Mouse (Mus musculus): Measurements from ENCODE around the gene Scpep1. TPM values are rescaled to one million over a fixed set of nuclear protein-coding genes. Genes with fewer than 3 reads are reported as not detected.

Gene Scpep1
- 31.9 and 37.9 TPM in 2 replicates for polyA plus RNA-seq (2015; fragmentation: Nextera tagmentation; extraction: Ambion mirVana)

DNA sequence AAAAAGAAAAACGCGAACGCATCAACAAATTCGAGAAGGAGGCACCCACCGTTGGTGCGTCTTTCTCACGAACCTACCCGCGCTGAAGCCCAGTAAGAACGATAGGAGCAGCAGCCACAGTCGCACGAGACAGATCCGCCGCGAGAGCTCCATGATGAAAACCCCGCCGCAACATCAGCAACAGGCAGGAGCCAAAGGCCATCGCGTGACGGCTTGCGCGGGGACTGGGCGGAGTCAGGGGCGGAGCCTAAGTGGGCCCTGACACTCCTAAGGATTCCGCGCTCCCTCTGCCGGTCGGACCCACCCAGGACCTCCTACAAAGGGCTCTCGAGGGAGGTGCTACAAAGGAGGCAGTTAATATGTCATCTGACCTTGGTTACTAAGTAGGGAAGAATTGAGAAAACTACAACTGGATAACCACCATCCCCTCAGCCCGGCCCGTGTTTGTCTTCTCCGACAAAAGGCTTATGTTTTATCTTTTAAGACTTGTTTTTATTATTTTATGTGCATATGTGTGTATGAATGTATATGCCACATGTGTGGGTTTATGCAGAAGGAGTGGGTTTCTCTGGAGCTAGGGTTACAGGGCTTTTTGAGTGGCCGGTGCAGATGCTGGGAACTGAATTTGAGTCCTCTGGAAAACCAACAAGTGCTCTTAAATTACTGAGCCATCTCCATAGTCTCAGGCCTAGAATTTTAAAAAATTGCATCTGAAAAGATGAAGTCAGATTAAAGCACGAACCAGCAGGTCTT is at the start of gene Scpep1:
Gene Scpep1, minus strand, starts transcription at position 249 of the 753 bp plus-strand sequence.
- ATAC-seq: peak; percentile 96
- Histone ChIP-seq H3K4me2 (ENCODE audit: low read length) (peak within 1 kb of the TSS; percentile 63), H3K9me3 (replicated peaks; ENCODE audit: control insufficient read depth, low read length, poor library complexity, severe bottlenecking) (no peaks in the 10 kb centered on the region), H3K36me3 (ENCODE audit: control insufficient read depth, insufficient read depth, low read length) (no peaks in the 10 kb centered on the region; the same call in 1 of the 2 replicates), H3K27me3 (ENCODE audit: control insufficient read depth, insufficient read depth, low read depth, low read length) (no peaks in the 10 kb centered on the region), H3K27ac (ENCODE audit: low read length) (peak within 1 kb of the TSS; percentile 23), H3K4me1 (ENCODE audit: control insufficient read depth, insufficient read depth, low read length) (peaks cover 9% of the 10 kb centered on the region), H3K4me3 (ENCODE audit: low read depth, low read length) (peak within 1 kb of the TSS; percentile 47), H3K9ac (ENCODE audit: low read depth, low read length) (peak within 1 kb of the TSS; percentile 35)
- 5% methylated on average over 34 of the region's 34 CpGs for WGBS

DNA sequence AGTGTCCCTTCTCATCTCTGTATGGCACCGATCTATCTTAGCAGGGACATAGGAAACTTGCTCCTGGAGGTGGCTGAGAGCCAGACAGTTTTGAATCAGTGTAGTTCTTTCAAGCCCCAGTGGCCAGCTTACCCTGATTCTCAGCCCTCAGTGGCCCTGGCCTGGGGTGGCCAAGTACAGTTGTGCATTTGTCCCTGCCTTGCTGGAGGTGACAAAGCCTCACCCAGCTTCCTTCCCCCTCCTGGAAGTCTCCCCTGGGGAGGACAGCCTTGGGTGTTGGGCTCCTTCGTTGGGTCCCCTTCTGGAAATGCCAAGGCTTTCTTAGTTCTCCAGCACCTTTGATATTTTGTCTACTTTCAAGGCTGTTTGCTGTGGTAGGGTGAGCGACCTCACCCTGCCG is 48.5 kb upstream of the Scpep1 start:
- no peak for ATAC-seq
- no peak overlapping the region for H3K9ac ChIP-seq (ENCODE audit: low read depth, low read length)
- no peak overlapping the region for H3K4me3 ChIP-seq (ENCODE audit: low read depth, low read length)
- H3K4me1 ChIP-seq (ENCODE audit: control insufficient read depth, insufficient read depth, low read length): no peaks in the 10 kb centered on the region
- no peaks in the 10 kb centered on the region for H3K36me3 ChIP-seq (ENCODE audit: control insufficient read depth, insufficient read depth, low read length)
- no peak overlapping the region for H3K27ac ChIP-seq (ENCODE audit: low read length)
- H3K27me3 ChIP-seq (ENCODE audit: control insufficient read depth, insufficient read depth, low read depth, low read length): peaks cover 17% of the 10 kb centered on the region
- WGBS: 84% methylated on average over 4 of the region's 4 CpGs
- no peaks in the 10 kb centered on the region for H3K9me3 ChIP-seq (replicated peaks; ENCODE audit: control insufficient read depth, low read length, poor library complexity, severe bottlenecking)
- no peak overlapping the region for H3K4me2 ChIP-seq (ENCODE audit: low read length)

- no peak for ATAC-seq
- Histone ChIP-seq H3K9me3 (replicated peaks; ENCODE audit: control insufficient read depth, low read length, poor library complexity, severe bottlenecking) (no peaks in the 10 kb centered on the region), H3K36me3 (ENCODE audit: control insufficient read depth, insufficient read depth, low read length) (no peaks in the 10 kb centered on the region), H3K4me1 (ENCODE audit: control insufficient read depth, insufficient read depth, low read length) (no peaks in the 10 kb centered on the region), H3K4me2 (ENCODE audit: low read length) (no peak overlapping the region), H3K4me3 (ENCODE audit: low read depth, low read length) (no peak overlapping the region), H3K9ac (ENCODE audit: low read depth, low read length) (no peak overlapping the region), H3K27ac (ENCODE audit: low read length) (no peak overlapping the region), H3K27me3 (ENCODE audit: control insufficient read depth, insufficient read depth, low read depth, low read length) (peaks cover 22% of the 10 kb centered on the region)
- 75% methylated on average over 6 of the region's 6 CpGs for WGBS
Observed at GRCm38 (mm10) chr11:89003078-89003477, 47.8 kb upstream of the Scpep1 start.

GRCm38 (mm10) chr11:89002621-89003020 is 47.4 kb upstream of the Scpep1 start:
- no peak overlapping the region for H3K4me3 ChIP-seq (ENCODE audit: low read depth, low read length)
- peaks cover 25% of the 10 kb centered on the region for H3K27me3 ChIP-seq (ENCODE audit: control insufficient read depth, insufficient read depth, low read depth, low read length)
- H3K9ac ChIP-seq (ENCODE audit: low read depth, low read length): no peak overlapping the region
- H3K4me1 ChIP-seq (ENCODE audit: control insufficient read depth, insufficient read depth, low read length): no peaks in the 10 kb centered on the region
- H3K36me3 ChIP-seq (ENCODE audit: control insufficient read depth, insufficient read depth, low read length): no peaks in the 10 kb centered on the region
- H3K27ac ChIP-seq (ENCODE audit: low read length): no peak overlapping the region
- no peak overlapping the region for H3K4me2 ChIP-seq (ENCODE audit: low read length)
- WGBS: 87% methylated on average over 5 of the region's 5 CpGs
- H3K9me3 ChIP-seq (replicated peaks; ENCODE audit: control insufficient read depth, low read length, poor library complexity, severe bottlenecking): no peaks in the 10 kb centered on the region
- no peak for ATAC-seq

DNA sequence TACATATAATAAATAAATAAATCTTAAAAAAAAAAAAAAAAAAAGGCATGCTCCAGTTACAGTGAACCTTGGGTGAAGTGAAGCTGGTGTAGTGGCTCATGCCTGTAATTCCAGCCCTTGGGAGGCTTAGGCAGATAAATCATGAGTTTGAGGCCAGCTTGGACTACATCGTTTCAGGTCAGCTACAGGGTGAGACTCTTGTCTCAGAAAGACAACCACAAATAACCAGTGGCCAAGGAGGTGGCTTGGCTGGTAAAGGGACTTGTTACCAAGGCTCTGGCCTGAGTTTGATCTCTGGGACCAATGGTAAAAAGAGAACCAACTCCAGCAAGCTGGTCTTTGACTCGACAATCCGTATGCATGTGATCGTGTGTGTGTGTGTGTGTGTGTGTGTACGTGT is 46.8 kb upstream of the Scpep1 start:
- Histone ChIP-seq H3K27me3 (ENCODE audit: control insufficient read depth, insufficient read depth, low read depth, low read length) (peaks cover 25% of the 10 kb centered on the region), H3K9me3 (replicated peaks; ENCODE audit: control insufficient read depth, low read length, poor library complexity, severe bottlenecking) (no peaks in the 10 kb centered on the region), H3K4me2 (ENCODE audit: low read length) (no peak overlapping the region), H3K27ac (ENCODE audit: low read length) (no peak overlapping the region), H3K9ac (ENCODE audit: low read depth, low read length) (no peak overlapping the region), H3K4me1 (ENCODE audit: control insufficient read depth, insufficient read depth, low read length) (no peaks in the 10 kb centered on the region), H3K4me3 (ENCODE audit: low read depth, low read length) (no peak overlapping the region), H3K36me3 (ENCODE audit: control insufficient read depth, insufficient read depth, low read length) (no peaks in the 10 kb centered on the region)
- 90% methylated on average over 5 of the region's 5 CpGs for WGBS
- ATAC-seq: no peak

DNA sequence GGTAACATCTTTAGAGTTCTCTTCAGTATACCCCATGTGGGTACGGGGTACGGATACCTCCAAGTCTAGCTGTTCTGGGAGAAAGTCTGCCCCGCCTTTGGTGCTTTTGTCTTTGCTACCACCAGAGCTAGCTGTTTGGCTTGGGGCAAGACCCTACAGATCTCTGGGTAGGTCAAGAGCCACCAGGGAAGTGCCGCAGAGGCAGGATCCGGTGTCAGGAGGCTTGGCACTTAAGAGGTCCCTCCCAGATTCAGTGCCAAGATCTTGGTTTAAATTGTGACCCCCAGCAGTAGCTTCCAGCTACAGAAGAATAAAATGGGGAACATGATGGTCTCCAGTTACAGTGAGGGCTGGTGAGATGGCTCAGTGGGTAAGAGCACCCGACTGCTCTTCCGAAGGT is 46.3 kb upstream of the Scpep1 start:
- no peaks in the 10 kb centered on the region for H3K36me3 ChIP-seq (ENCODE audit: control insufficient read depth, insufficient read depth, low read length)
- no peak for ATAC-seq
- no peak overlapping the region for H3K4me2 ChIP-seq (ENCODE audit: low read length)
- H3K4me3 ChIP-seq (ENCODE audit: low read depth, low read length): no peak overlapping the region
- no peaks in the 10 kb centered on the region for H3K4me1 ChIP-seq (ENCODE audit: control insufficient read depth, insufficient read depth, low read length)
- no peak overlapping the region for H3K27ac ChIP-seq (ENCODE audit: low read length)
- peaks cover 25% of the 10 kb centered on the region for H3K27me3 ChIP-seq (ENCODE audit: control insufficient read depth, insufficient read depth, low read depth, low read length)
- no peak overlapping the region for H3K9ac ChIP-seq (ENCODE audit: low read depth, low read length)
- WGBS: 92% methylated on average over 7 of the region's 7 CpGs
- H3K9me3 ChIP-seq (replicated peaks; ENCODE audit: control insufficient read depth, low read length, poor library complexity, severe bottlenecking): no peaks in the 10 kb centered on the region

DNA sequence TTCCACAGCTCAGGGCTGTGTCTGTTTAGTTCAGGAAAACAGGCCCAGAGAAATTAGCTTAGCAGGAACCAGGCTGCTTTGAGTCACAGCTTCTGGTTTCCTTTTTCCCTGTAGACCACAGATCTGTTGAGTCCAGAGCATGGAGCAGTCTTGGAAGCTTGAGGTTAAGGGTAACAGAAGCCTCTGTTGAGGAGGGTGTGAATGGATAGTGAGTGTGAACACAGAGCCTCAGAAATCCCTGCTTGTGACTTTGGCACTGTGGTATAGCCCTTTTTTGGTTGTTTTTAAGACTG is 45.2 kb upstream of the Scpep1 start:
- Histone ChIP-seq H3K4me1 (ENCODE audit: control insufficient read depth, insufficient read depth, low read length) (no peaks in the 10 kb centered on the region), H3K27me3 (ENCODE audit: control insufficient read depth, insufficient read depth, low read depth, low read length) (peaks cover 25% of the 10 kb centered on the region), H3K9ac (ENCODE audit: low read depth, low read length) (no peak overlapping the region), H3K27ac (ENCODE audit: low read length) (no peak overlapping the region), H3K4me3 (ENCODE audit: low read depth, low read length) (no peak overlapping the region), H3K36me3 (ENCODE audit: control insufficient read depth, insufficient read depth, low read length) (no peaks in the 10 kb centered on the region), H3K4me2 (ENCODE audit: low read length) (no peak overlapping the region), H3K9me3 (replicated peaks; ENCODE audit: control insufficient read depth, low read length, poor library complexity, severe bottlenecking) (no peaks in the 10 kb centered on the region)
- no peak for ATAC-seq

GRCm38 (mm10) chr11:88999723-89000526 is 44.7 kb upstream of the Scpep1 start:
- H3K4me1 ChIP-seq (ENCODE audit: control insufficient read depth, insufficient read depth, low read length): no peaks in the 10 kb centered on the region
- peak overlapping the region; percentile 33 for H3K4me3 ChIP-seq (ENCODE audit: low read depth, low read length)
- 30% methylated on average over 33 of the region's 33 CpGs for WGBS
- H3K27me3 ChIP-seq (ENCODE audit: control insufficient read depth, insufficient read depth, low read depth, low read length): peaks cover 25% of the 10 kb centered on the region
- H3K27ac ChIP-seq (ENCODE audit: low read length): no peak overlapping the region
- peak overlapping the region; percentile 44 for H3K4me2 ChIP-seq (ENCODE audit: low read length)
- H3K36me3 ChIP-seq (ENCODE audit: control insufficient read depth, insufficient read depth, low read length): no peaks in the 10 kb centered on the region
- no peaks in the 10 kb centered on the region for H3K9me3 ChIP-seq (replicated peaks; ENCODE audit: control insufficient read depth, low read length, poor library complexity, severe bottlenecking)
- H3K9ac ChIP-seq (ENCODE audit: low read depth, low read length): peak overlapping the region; percentile 12; the same call in 1 of the 2 replicates
- no peak for ATAC-seq

All from midbrain, embryonic 16.5 days (tissue).